Mouse (Mus musculus): Measurements from ENCODE around the gene Slc22a7. TPM values are rescaled to one million over a fixed set of nuclear protein-coding genes. Genes with fewer than 3 reads are reported as not detected.
A peak's percentile ranks its signal among the peaks of the same experiment; 100 is the strongest.

Gene Slc22a7
- polyA plus RNA-seq, 1 experiment = 0.75 TPM

DNA sequence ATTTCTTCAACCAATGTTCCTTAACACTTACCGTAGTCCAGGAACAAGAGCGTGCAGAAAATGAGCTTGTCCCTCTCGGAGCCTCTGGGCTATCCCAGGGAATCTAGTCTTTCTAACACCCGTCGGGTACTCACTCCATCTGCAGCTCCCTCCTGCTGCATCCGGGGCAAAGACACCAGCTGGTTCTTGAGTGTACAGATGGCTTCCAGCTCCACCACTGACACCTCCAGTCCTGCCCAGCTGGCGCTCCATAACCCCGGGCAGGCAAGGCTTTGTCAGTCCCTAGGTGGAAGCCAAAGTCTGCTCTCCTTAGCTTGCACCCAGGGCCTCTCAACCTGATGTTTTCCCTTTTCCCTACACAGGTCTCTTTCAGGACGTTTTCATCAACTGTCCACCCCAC, 29.6 kb upstream of the Slc22a7 start:
- no peak for TF ChIP-seq CTCF (IDR thresholded peaks at IDR 0.05; ENCODE audit: control insufficient read depth, insufficient read depth, low read length)
- TF ChIP-seq POLR2A (IDR thresholded peaks at IDR 0.05; ENCODE audit: borderline replicate concordance, control insufficient read depth, low read depth, low read length) = no peak
- Histone ChIP-seq H3K4me3 (replicated peaks; ENCODE audit: control insufficient read depth, low read depth, low read length) (no peak overlapping the region), H3K4me1 (ENCODE audit: control insufficient read depth, insufficient read depth, low read length) (no peaks in the 10 kb centered on the region), H3K27ac (ENCODE audit: control insufficient read depth, insufficient read depth, low read depth, low read length, poor library complexity) (no peak overlapping the region)
- WGBS = 79% methylated on average over 9 of the region's 9 CpGs

DNA sequence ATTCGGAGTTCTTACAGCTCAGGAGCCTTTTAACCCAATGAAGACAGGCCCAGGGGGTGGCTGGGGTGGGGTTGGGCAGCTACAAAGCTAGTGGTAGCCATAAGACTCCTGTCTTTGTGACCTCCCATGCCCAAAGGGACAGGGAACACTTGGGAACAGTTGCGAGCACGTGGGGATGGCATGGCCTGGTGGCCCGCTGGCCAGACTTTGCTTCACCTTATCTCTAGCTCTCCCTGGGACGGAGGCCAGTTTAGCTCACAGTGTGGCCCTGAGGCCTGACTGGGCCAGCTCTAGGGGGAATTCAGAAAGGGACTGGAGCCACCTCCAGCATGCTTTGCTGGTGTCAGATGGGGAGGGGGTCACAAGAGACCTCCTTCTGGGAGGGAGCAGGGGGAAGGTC, 24.0 kb upstream of the Slc22a7 start:
- H3K4me3 ChIP-seq (replicated peaks; ENCODE audit: control insufficient read depth, low read depth, low read length) = no peak overlapping the region
- no peaks in the 10 kb centered on the region for H3K4me1 ChIP-seq (ENCODE audit: control insufficient read depth, insufficient read depth, low read length)
- H3K27ac ChIP-seq (ENCODE audit: control insufficient read depth, insufficient read depth, low read depth, low read length, poor library complexity) = no peak overlapping the region
- 87% methylated on average over 5 of the region's 5 CpGs for WGBS
- TF ChIP-seq CTCF (IDR thresholded peaks at IDR 0.05; ENCODE audit: control insufficient read depth, insufficient read depth, low read length) (no peak), POLR2A (IDR thresholded peaks at IDR 0.05; ENCODE audit: borderline replicate concordance, control insufficient read depth, low read depth, low read length) (no peak)

DNA sequence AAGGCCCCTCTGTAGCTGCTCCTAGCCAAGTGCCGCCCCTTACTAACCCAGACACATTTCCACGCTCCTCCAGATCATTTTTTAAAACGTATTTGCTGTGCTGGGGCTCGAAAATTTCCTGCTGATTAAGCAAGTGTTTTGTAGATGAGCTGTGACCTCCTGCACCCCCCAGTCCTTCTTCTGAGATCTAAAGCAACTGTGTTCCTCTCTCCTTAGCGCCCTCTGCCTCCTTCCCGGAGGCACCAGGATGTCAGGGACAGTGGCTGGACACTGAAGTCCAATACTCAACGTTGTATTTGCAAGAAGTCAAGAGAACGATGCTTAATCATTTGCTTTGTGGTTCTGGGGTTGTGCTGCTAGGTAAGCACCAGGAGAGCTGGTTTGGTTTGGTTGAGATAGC, 23.1 kb upstream of the Slc22a7 start:
- H3K4me1 ChIP-seq (ENCODE audit: control insufficient read depth, insufficient read depth, low read length) = no peaks in the 10 kb centered on the region
- no peak for TF ChIP-seq CTCF (IDR thresholded peaks at IDR 0.05; ENCODE audit: control insufficient read depth, insufficient read depth, low read length)
- TF ChIP-seq POLR2A (IDR thresholded peaks at IDR 0.05; ENCODE audit: borderline replicate concordance, control insufficient read depth, low read depth, low read length) = no peak
- no peak overlapping the region for H3K27ac ChIP-seq (ENCODE audit: control insufficient read depth, insufficient read depth, low read depth, low read length, poor library complexity)
- H3K4me3 ChIP-seq (replicated peaks; ENCODE audit: control insufficient read depth, low read depth, low read length) = no peak overlapping the region
- WGBS = 6% methylated on average over 8 of the region's 8 CpGs

- H3K27ac ChIP-seq (ENCODE audit: control insufficient read depth, insufficient read depth, low read depth, low read length, poor library complexity) = no peak overlapping the region
- no peak for TF ChIP-seq POLR2A (IDR thresholded peaks at IDR 0.05; ENCODE audit: borderline replicate concordance, control insufficient read depth, low read depth, low read length)
- no peak for TF ChIP-seq CTCF (IDR thresholded peaks at IDR 0.05; ENCODE audit: control insufficient read depth, insufficient read depth, low read length)
- WGBS = 2% methylated on average over 32 of the region's 32 CpGs
- no peak overlapping the region for H3K4me3 ChIP-seq (replicated peaks; ENCODE audit: control insufficient read depth, low read depth, low read length)
- H3K4me1 ChIP-seq (ENCODE audit: control insufficient read depth, insufficient read depth, low read length) = no peaks in the 10 kb centered on the region
Measured at GRCm38 (mm10) chr17:46460673-46461072, 22.4 kb upstream of the Slc22a7 start.

DNA sequence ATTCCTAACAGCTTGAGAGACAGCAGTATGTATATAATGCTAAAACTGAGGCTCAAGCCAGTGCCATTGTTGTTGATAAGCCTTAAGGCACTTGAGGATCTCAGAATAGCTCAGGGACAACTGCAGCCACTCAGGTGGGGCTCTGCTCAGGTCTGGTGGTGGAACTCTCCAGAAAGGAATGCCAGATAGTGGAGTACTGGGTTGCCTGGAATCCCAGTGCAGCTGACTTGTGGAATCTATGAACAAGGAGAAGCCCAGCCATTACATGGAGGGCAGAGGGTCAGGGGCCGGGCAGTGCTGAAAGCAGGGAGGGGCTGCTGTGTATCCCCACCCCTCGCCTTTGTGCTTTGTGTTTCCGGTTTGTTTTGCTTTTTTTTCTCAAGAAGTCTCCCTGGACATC, 20.2 kb upstream of the Slc22a7 start:
- WGBS = 50% methylated on average over 3 of the region's 3 CpGs
- no peak overlapping the region for H3K27ac ChIP-seq (ENCODE audit: control insufficient read depth, insufficient read depth, low read depth, low read length, poor library complexity)
- TF ChIP-seq CTCF (IDR thresholded peaks at IDR 0.05; ENCODE audit: control insufficient read depth, insufficient read depth, low read length) = no peak
- TF ChIP-seq POLR2A (IDR thresholded peaks at IDR 0.05; ENCODE audit: borderline replicate concordance, control insufficient read depth, low read depth, low read length) = no peak

DNA sequence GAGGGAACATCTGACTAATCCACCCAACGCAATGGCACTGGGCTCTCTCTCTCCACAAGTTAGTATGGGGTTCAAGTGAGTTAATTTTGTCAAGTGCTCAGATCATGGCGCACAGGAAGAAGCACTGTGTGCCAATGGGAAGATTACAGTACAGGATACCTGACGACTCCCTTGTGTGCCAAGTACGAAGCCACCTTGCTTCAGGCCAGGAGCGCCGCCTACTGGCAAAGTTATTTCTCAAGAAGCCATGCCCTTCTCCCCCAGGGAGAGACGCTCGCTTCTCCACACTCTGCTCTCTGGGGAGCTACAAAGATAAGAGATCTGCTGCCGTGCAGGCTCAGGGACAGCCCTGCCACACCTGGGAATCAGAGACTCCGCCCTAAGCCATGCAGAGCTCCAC, 19.5 kb upstream of the Slc22a7 start:
- WGBS = 10% methylated on average over 10 of the region's 10 CpGs
- no peak overlapping the region for H3K4me3 ChIP-seq (replicated peaks; ENCODE audit: control insufficient read depth, low read depth, low read length)
- H3K27ac ChIP-seq (ENCODE audit: control insufficient read depth, insufficient read depth, low read depth, low read length, poor library complexity) = no peak overlapping the region; the same call in 1 of the 2 replicates
- TF ChIP-seq POLR2A (IDR thresholded peaks at IDR 0.05; ENCODE audit: borderline replicate concordance, control insufficient read depth, low read depth, low read length) (no peak), CTCF (IDR thresholded peaks at IDR 0.05; ENCODE audit: control insufficient read depth, insufficient read depth, low read length) (peak; percentile 46)
- no peaks in the 10 kb centered on the region for H3K4me1 ChIP-seq (ENCODE audit: control insufficient read depth, insufficient read depth, low read length)

More for the DNA sequence above, 20.2 kb upstream of the Slc22a7 start:
- Histone ChIP-seq H3K4me1 (ENCODE audit: control insufficient read depth, insufficient read depth, low read length) (no peaks in the 10 kb centered on the region), H3K4me3 (replicated peaks; ENCODE audit: control insufficient read depth, low read depth, low read length) (no peak overlapping the region)

GRCm38 (mm10) chr17:46455110-46455691, 16.9 kb upstream of the Slc22a7 start:
- no peak overlapping the region for H3K4me3 ChIP-seq (replicated peaks; ENCODE audit: control insufficient read depth, low read depth, low read length)
- no peaks in the 10 kb centered on the region for H3K4me1 ChIP-seq (ENCODE audit: control insufficient read depth, insufficient read depth, low read length)
- TF ChIP-seq POLR2A (IDR thresholded peaks at IDR 0.05; ENCODE audit: borderline replicate concordance, control insufficient read depth, low read depth, low read length) (no peak), CTCF (IDR thresholded peaks at IDR 0.05; ENCODE audit: control insufficient read depth, insufficient read depth, low read length) (no peak)
- H3K27ac ChIP-seq (ENCODE audit: control insufficient read depth, insufficient read depth, low read depth, low read length, poor library complexity) = no peak overlapping the region
- 3% methylated on average over 33 of the region's 33 CpGs for WGBS

GRCm38 (mm10) chr17:46454539-46454938, 16.3 kb upstream of the Slc22a7 start:
- no peak for TF ChIP-seq CTCF (IDR thresholded peaks at IDR 0.05; ENCODE audit: control insufficient read depth, insufficient read depth, low read length)
- TF ChIP-seq POLR2A (IDR thresholded peaks at IDR 0.05; ENCODE audit: borderline replicate concordance, control insufficient read depth, low read depth, low read length) = no peak
- Histone ChIP-seq H3K4me3 (replicated peaks; ENCODE audit: control insufficient read depth, low read depth, low read length) (no peak overlapping the region), H3K27ac (ENCODE audit: control insufficient read depth, insufficient read depth, low read depth, low read length, poor library complexity) (no peak overlapping the region), H3K4me1 (ENCODE audit: control insufficient read depth, insufficient read depth, low read length) (no peaks in the 10 kb centered on the region)
- WGBS = 6% methylated on average over 9 of the region's 9 CpGs

DNA sequence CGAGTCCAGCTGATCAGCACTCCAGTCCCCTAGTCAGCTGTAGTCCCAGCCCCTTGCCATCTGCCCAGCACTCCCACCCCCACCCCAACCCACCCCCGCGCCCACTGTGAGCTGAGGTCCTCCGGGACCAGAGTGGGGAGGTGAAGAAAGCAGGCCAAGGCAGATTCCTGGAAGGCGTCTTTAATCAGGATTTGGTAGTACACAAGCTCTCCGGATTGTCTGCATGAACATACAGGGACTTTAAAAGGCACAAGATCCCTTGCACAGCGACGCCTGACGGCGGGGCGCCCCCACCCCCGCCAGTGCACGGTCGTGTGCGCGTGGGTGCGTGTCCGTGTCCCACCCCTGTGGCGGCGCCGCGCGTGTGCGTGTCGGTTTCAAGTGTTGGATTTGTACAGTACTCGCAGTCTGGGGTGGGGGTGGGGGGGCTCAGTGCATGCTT, 15.7 kb upstream of the Slc22a7 start:
- no peak for TF ChIP-seq CTCF (IDR thresholded peaks at IDR 0.05; ENCODE audit: control insufficient read depth, insufficient read depth, low read length)
- TF ChIP-seq POLR2A (IDR thresholded peaks at IDR 0.05; ENCODE audit: borderline replicate concordance, control insufficient read depth, low read depth, low read length) = no peak
- WGBS = 5% methylated on average over 26 of the region's 26 CpGs
- H3K27ac ChIP-seq (ENCODE audit: control insufficient read depth, insufficient read depth, low read depth, low read length, poor library complexity) = no peak overlapping the region
- no peaks in the 10 kb centered on the region for H3K4me1 ChIP-seq (ENCODE audit: control insufficient read depth, insufficient read depth, low read length)
- H3K4me3 ChIP-seq (replicated peaks; ENCODE audit: control insufficient read depth, low read depth, low read length) = no peak overlapping the region
